Mouse (Mus musculus) brain, adult 2 months (tissue): Measurements from ENCODE around the gene Tmem151b.

Experiments used
- DNase-seq: peaks from one replicate; pipeline ENCODE4 v3.0.0; 2011; ENCODE audit warnings: low read depth, low spot score

The Tmem151b gene

DNA sequence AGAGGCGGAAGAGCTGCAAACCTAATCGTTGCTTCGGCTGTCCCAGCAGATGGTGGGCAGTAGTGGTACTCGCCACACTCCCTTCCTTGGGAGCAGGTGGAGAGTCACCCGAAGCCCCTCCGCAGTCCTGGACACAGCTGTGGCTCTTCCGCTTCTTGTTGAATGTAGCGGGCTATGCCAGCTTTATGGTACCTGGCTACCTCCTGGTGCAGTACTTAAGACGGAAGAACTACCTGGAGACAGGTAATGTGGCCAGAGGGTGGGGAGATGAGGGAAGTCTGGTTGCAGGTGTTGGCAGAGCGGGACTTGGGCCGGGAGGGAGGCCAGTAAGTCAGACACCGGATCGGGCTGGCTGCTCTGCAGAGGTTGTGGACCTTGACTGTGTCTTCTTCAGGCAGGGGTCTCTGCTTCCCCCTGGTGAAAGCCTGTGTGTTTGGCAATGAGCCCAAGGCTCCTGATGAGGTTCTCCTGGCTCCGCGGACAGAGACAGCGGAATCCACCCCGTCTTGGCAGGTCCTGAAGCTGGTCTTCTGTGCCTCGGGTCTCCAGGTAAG lies 15.1 kb upstream of the Tmem151b start:
- DNase-seq, result no peak

- peak; percentile 97 for DNase-seq
Observed at GRCm38 (mm10) chr17:45563655-45564530, 14.4 kb upstream of the Tmem151b start, which contains the start of gene Slc35b2. Gene Slc35b2, plus strand, starts transcription at chr17:45563874.

- no peak for DNase-seq
Observed at GRCm38 (mm10) chr17:45563216-45563615, 13.7 kb upstream of the Tmem151b start.

GRCm38 (mm10) chr17:45559732-45560525 lies 10.5 kb upstream of the Tmem151b start:
- peak; percentile 69 for DNase-seq

- no peak for DNase-seq
Observed at GRCm38 (mm10) chr17:45557998-45558862, 8.8 kb upstream of the Tmem151b start.

DNA sequence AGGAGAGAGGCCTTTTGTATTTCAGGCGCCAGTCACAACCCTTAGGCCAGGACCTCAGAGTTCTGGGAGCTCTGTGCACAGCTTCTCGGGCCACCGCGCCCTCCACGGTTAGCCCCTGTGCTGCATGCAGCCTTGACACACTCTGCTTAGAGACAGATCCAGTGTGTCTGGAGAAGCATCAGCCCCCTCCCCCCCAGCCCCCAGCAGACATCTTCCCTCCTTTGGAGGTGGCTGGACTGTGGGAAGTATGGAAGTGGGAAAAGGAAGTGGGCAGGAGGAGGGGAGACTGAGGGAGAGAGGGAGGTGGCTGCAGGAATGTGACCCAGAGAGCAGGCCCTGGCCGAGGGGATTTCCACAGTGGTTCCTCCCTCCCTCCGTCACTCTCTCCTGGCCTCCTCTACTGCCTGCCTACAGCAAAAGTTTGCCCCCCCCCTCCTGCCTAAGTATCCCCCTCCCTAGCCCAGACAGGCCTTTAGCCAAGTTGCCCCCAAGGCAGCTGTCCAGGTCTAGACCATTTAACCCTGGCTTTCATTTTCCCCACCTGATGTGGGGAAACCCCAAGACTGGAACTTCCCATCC lies 7.9 kb upstream of the Tmem151b start:
- DNase-seq, result no peak

DNA sequence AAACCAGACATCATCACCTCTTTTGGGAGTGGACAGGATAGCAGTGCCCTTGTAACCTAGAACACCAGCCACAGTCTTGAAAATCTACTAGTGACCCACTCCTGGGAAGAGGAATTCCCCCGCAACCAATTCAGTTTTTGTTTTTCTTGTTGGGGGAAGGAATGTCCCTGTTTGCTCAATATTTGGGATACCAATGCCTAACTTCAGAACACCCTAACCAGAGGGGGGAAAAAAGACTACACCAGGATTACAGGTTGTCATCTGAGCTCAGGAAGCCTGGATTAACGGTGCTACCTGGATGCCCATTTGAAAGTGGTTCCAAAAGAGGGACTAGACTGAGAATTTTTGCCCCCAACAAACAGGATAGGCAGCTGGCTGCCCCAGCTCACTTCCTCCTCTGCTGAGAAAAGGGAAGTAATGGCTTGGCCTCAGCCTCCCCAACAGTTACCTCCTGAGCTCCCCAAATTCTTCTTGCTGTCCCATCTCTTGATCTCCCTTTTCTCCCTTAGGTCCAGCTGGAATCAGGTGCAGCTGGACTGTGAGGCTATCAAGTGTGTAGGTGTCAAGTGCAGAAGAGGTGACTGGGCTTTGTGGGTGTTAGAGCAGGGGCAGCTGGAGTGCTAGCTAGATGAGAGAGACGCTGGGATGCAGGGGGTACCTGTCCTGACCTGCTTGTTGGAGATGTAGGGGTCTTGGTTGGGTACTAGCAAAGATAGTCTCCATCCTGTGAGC lies 7.2 kb upstream of the Tmem151b start:
- DNase-seq, result no peak

DNA sequence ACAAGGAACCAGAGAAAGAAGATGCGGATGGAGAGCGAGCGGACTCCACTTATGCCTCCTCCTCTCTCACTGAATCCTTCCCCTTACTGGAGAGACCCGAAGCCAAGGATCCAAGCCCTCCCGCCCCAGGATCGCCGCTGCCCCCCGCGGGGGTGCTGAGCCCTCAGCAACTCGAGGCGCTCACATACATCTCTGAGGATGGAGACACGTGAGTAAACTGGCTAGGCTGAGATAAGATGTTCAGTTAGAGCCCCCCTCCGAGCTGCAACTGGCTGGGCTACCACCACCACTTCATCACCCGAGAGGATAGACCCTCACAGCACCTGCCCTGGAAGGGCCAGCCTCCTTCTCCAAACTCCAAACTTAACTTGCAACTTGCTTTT lies 6.6 kb upstream of the Tmem151b start:
- DNase-seq, result no peak

- peak; percentile 94 for DNase-seq
Observed at GRCm38 (mm10) chr17:45555452-45556106, 6.1 kb upstream of the Tmem151b start, which contains the start of gene Nfkbie. Gene Nfkbie, plus strand, starts transcription at chr17:45555703.

GRCm38 (mm10) chr17:45554420-45554819 lies 4.9 kb upstream of the Tmem151b start:
- DNase-seq, result no peak

DNA sequence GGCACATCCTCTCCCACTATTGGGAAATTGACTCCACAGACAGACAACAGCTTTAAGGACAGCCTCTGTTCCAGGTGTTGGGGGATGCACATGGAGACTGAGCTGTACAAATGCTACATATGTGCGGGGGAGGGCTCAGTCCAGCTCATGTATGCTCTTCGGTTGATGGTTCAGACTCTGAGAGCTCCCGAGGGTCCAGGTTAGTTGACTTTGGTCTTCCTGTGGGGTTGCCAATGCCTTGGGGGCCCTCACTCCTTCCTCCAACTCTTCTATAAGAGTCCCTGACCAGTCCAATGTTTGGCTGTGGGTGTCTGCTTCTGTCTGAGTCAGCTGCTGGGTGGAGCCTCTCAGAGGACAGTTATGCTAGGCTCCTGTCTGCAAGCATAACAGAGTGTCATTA lies 3.6 kb upstream of the Tmem151b start:
- no peak for DNase-seq

- peak; percentile 89 for DNase-seq
Observed at GRCm38 (mm10) chr17:45551816-45552451, 2.5 kb upstream of the Tmem151b start.

DNA sequence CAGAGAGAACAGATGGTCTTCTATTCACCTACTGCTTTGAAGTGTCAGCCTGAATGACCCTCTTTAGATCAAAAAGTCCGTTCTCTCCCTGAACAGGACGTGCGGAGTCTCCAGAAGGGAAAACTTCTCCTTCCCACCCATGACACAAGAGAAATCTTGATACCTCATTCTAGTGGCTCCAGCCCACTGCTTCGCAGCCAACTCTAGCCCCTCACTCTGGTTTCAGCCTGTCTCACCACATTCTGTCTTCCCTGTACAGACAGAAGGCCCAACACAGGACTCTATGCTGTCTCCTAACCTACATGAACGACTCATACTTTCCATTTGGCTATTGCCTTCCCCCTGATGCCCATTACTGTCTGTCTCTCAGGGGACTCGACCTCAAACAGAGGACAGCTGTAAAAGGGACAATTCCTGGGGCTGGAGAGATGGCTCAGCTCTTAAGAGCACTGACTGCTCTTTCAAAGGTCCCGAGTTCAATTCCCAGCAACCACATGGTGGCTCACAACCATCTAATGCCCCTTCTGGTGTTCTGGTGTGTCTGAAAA lies 1.8 kb upstream of the Tmem151b start:
- no peak for DNase-seq

GRCm38 (mm10) chr17:45550253-45550652 lies 776 bp upstream of the Tmem151b start:
- DNase-seq, result peak; percentile 33

DNA sequence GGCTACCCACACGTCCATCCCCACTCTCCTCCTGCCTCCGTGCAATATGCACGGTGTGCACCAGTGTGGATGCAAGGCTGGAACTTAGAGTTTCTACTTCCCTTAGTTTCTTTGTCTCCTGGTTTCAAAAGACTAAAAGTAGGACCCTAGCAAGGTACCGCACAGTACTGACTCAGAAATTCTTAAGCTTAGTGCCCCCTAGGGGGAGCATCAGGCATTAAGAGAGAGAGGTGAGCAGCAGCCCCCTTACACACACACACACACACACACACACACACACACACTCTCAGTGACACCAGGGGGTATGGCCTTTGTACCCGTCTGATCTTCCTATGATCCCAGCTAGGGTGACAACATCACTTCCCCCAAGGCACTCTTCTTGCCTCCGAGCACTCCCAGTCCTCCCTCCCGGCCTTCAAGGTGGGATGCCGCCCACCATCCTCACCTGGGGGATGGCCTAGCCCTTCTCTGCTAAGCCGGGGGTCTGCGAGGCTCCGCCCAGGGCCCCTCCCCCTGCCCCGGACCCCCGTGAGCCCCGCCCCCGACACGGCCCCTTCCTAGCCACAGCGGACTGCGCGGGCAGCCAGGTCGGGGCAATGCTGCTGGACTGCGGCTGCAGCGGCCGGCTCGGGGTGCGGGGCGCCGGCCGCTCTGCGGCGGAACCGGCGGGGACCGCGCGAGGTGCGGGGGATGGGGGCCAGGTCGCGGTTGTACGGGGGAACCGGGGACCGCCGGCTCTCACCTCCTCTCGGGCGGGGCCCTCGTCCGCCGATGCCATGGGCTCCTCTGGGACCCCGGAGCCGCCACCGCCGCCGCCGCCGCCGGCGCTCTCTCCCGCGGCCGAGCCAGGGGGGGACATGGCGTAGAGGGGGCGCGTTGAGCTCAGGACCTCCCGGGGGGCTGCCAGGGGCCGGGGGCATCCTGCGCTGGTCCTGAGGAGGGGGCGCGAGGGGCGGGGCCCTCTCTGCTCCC lies 650 bp downstream of the Tmem151b start:
- DNase-seq, result peak; percentile 93

DNA sequence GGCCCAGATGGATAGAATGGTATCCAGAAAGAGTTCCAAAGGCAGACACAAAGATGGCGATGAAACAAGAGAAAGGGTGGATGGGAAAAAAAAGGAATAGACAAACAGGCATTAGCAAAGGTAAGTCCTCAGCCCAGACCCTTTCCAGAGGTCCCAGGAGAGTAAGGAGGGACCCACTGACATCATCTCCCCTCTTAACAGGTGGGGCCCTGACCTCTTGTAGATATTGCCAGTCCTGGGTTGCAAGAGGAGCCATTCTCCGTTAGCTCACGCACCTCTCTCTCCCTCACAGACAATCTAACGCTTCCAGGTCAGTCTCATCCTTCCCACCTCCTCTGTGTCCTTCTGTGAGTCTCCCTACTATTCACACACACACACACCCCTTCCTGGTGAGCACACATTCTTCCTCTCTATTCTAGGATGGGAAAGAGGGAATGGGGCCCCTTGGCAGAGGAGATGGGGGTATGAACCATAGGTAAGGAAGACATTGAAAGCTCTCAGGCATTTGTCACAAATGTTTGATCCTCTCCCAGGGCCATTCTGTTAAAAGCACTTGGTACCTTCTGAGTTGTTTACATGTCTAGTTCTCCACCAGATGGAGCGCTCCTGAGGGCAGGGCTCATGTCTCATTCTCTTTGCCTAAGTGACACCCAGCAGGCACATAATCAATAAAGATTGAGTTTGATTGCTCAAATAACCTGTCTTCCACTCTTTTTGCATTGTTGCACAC lies 1.9 kb downstream of the Tmem151b start:
- peak; percentile 85 for DNase-seq

- peak; percentile 74 for DNase-seq
Observed at GRCm38 (mm10) chr17:45546941-45547340, 2.5 kb downstream of the Tmem151b start.
